Mouse (Mus musculus) embryonic facial prominence, embryonic 13.5 days (tissue): ENCODE data around the gene Map3k5. TPM values are rescaled to one million over a fixed set of nuclear protein-coding genes. Genes with fewer than 3 reads are reported as not detected.
A peak's percentile ranks its signal among the peaks of the same experiment; 100 is the strongest.

Source experiments
- ATAC-seq: fragments of 200-750 bp; cut with Nextera tagmentation; 2 replicates; pipeline ENCODE4 v1.8.0; 2017; ENCODE audit warnings: low read depth; ENCODE audit not compliant: insufficient number of reproducible peaks, insufficient read depth, low FRiP score, low TSS enrichment
- H3K27ac ChIP-seq: fragments of 300-500 bp; sonication (generic); 2 replicates; pipeline ENCODE4 v1.5.1; 2015; ENCODE audit warnings: moderate library complexity, mild to moderate bottlenecking, inconsistent platforms
- H3K27me3 ChIP-seq: fragments of 300-500 bp; sonication (generic); 2 replicates; pipeline ENCODE4 v1.6.1; 2015; ENCODE audit warnings: mild to moderate bottlenecking, inconsistent platforms
- H3K36me3 ChIP-seq: fragments of 300-500 bp; sonication (generic); 2 replicates; pipeline ENCODE4 v1.6.1; 2015; ENCODE audit warnings: mild to moderate bottlenecking, inconsistent platforms
- H3K4me1 ChIP-seq: fragments of 300-500 bp; sonication (generic); 2 replicates; pipeline ENCODE4 v1.6.1; 2015; ENCODE audit warnings: inconsistent platforms
- H3K4me2 ChIP-seq: fragments of 300-500 bp; sonication (generic); 2 replicates; pipeline ENCODE4 v1.6.1; 2015; ENCODE audit warnings: moderate library complexity, mild to moderate bottlenecking, inconsistent platforms
- H3K4me3 ChIP-seq: fragments of 300-500 bp; sonication (generic); 2 replicates; pipeline ENCODE4 v1.5.1; 2015; ENCODE audit warnings: mild to moderate bottlenecking, inconsistent platforms
- H3K9ac ChIP-seq: fragments of 300-500 bp; sonication (generic); 2 replicates; pipeline ENCODE4 v1.6.1; 2015; ENCODE audit warnings: mild to moderate bottlenecking, inconsistent platforms
- H3K9me3 ChIP-seq: fragments of 300-500 bp; sonication (generic); 2 replicates; pipeline ENCODE4 v1.6.1; 2016; ENCODE audit warnings: inconsistent platforms
- WGBS: fragments of 180-500 bp; shearing (Covaris S2); methylation state at CpG from one replicate; pipeline ENCODE4 v1.1.7; 2015; ENCODE audit warnings: mixed read lengths; 5-methylcytosine and 5-hydroxymethylcytosine counted together
- polyA plus RNA-seq: library from polyadenylated mRNA; unstranded; fragments of >200 nt; fragmentation: Nextera tagmentation; extraction: Ambion mirVana; gene quantifications from 2 replicates; pipeline ENCODE4 v1.2.1, GENCODE M21; 2015

Gene Map3k5
- polyA plus RNA-seq, 1 experiment from 2014 or later: 2.0 TPM

- WGBS: 87% methylated on average over 12 of the region's 12 CpGs
- Histone ChIP-seq H3K9me3 (no peaks in the 10 kb centered on the region), H3K4me1 (no peaks in the 10 kb centered on the region), H3K4me3 (no peak overlapping the region), H3K27me3 (no peaks in the 10 kb centered on the region), H3K9ac (no peak overlapping the region), H3K27ac (no peak overlapping the region), H3K4me2 (no peak overlapping the region), H3K36me3 (peaks cover 9% of the 10 kb centered on the region; the same call in 1 of the 2 replicates)
- no peak for ATAC-seq
Measured at GRCm38 (mm10) chr10:20132933-20133652, 198.8 kb downstream of the Map3k5 start.

- Histone ChIP-seq H3K27me3 (no peaks in the 10 kb centered on the region), H3K4me2 (no peak overlapping the region), H3K9ac (no peak overlapping the region), H3K27ac (no peak overlapping the region), H3K4me3 (no peak overlapping the region), H3K4me1 (no peaks in the 10 kb centered on the region), H3K36me3 (peaks cover 9% of the 10 kb centered on the region; the same call in 1 of the 2 replicates), H3K9me3 (no peaks in the 10 kb centered on the region)
- ATAC-seq: no peak
- WGBS: 75% methylated on average over 15 of the region's 15 CpGs
Measured at GRCm38 (mm10) chr10:20135350-20136058, 201.2 kb downstream of the Map3k5 start.

GRCm38 (mm10) chr10:20136505-20136904, 202.2 kb downstream of the Map3k5 start:
- WGBS: 85% methylated on average over 1 of the region's 1 CpGs
- no peak overlapping the region for H3K4me3 ChIP-seq
- no peaks in the 10 kb centered on the region for H3K4me1 ChIP-seq
- peaks cover 9% of the 10 kb centered on the region; the same call in 1 of the 2 replicates for H3K36me3 ChIP-seq
- no peak overlapping the region for H3K4me2 ChIP-seq
- ATAC-seq: no peak
- no peak overlapping the region for H3K27ac ChIP-seq
- no peak overlapping the region for H3K9ac ChIP-seq
- H3K27me3 ChIP-seq: no peaks in the 10 kb centered on the region
- no peaks in the 10 kb centered on the region for H3K9me3 ChIP-seq

- no peaks in the 10 kb centered on the region for H3K36me3 ChIP-seq
- H3K4me3 ChIP-seq: no peak overlapping the region
- ATAC-seq: no peak
- H3K4me2 ChIP-seq: no peak overlapping the region
- no peaks in the 10 kb centered on the region for H3K4me1 ChIP-seq
- no peaks in the 10 kb centered on the region for H3K9me3 ChIP-seq
- H3K27me3 ChIP-seq: 0 out of 2 replicates have a peak, but pooled peaks cover 1% of the 10 kb centered on the region
- WGBS: 75% methylated on average over 17 of the region's 17 CpGs
- no peak overlapping the region for H3K9ac ChIP-seq
- no peak overlapping the region for H3K27ac ChIP-seq
Measured at GRCm38 (mm10) chr10:20141376-20141775, 207.1 kb downstream of the Map3k5 start.

- H3K4me2 ChIP-seq: peak within 1 kb of the TSS; percentile 95
- peak within 1 kb of the TSS; percentile 77 for H3K9ac ChIP-seq
- peak within 1 kb of the TSS; percentile 73 for H3K4me3 ChIP-seq
- H3K9me3 ChIP-seq: no peaks in the 10 kb centered on the region
- 4% methylated on average over 51 of the region's 51 CpGs for WGBS
- H3K36me3 ChIP-seq: no peaks in the 10 kb centered on the region
- peaks cover 9% of the 10 kb centered on the region; the same call in 1 of the 2 replicates for H3K4me1 ChIP-seq
- H3K27ac ChIP-seq: peak within 1 kb of the TSS; percentile 44; the same call in 1 of the 2 replicates
- no peak; the same call in 1 of the 2 replicates for ATAC-seq
- H3K27me3 ChIP-seq: peaks cover 47% of the 10 kb centered on the region
Measured at GRCm38 (mm10) chr10:20148130-20148772, 214.0 kb downstream of the Map3k5 start, which contains the start of gene Map7. Gene Map7 (plus strand): TSS chr10:20148471.

- ATAC-seq: peak; percentile 79
- peak overlapping the region; percentile 77 for H3K9ac ChIP-seq
- H3K27me3 ChIP-seq: peaks cover 47% of the 10 kb centered on the region
- WGBS: under 1% methylated on average over 36 of the region's 58 CpGs
- H3K27ac ChIP-seq: no peak overlapping the region
- peaks cover 9% of the 10 kb centered on the region; the same call in 1 of the 2 replicates for H3K4me1 ChIP-seq
- H3K36me3 ChIP-seq: no peaks in the 10 kb centered on the region
- H3K9me3 ChIP-seq: no peaks in the 10 kb centered on the region
- H3K4me3 ChIP-seq: peak overlapping the region; percentile 73
- peak overlapping the region; percentile 95 for H3K4me2 ChIP-seq
Measured at GRCm38 (mm10) chr10:20148773-20149120, 214.5 kb downstream of the Map3k5 start.

- H3K4me2 ChIP-seq: peak overlapping the region; percentile 95
- ATAC-seq: peak; percentile 59; the same call in 1 of the 2 replicates
- peaks cover 47% of the 10 kb centered on the region for H3K27me3 ChIP-seq
- no peaks in the 10 kb centered on the region for H3K9me3 ChIP-seq
- H3K9ac ChIP-seq: peak overlapping the region; percentile 77
- 1% methylated on average over 57 of the region's 74 CpGs for WGBS
- H3K4me3 ChIP-seq: peak overlapping the region; percentile 73
- no peaks in the 10 kb centered on the region for H3K36me3 ChIP-seq
- H3K27ac ChIP-seq: peak overlapping the region; percentile 44; the same call in 1 of the 2 replicates
- H3K4me1 ChIP-seq: peaks cover 9% of the 10 kb centered on the region; the same call in 1 of the 2 replicates
Measured at GRCm38 (mm10) chr10:20149121-20149834, 215.0 kb downstream of the Map3k5 start.

GRCm38 (mm10) chr10:20149835-20150355, 215.6 kb downstream of the Map3k5 start:
- peak overlapping the region; percentile 77 for H3K9ac ChIP-seq
- H3K27me3 ChIP-seq: peaks cover 47% of the 10 kb centered on the region
- peak overlapping the region; percentile 73 for H3K4me3 ChIP-seq
- H3K4me2 ChIP-seq: peak overlapping the region; percentile 95
- no peaks in the 10 kb centered on the region for H3K9me3 ChIP-seq
- no peak for ATAC-seq
- no peak overlapping the region for H3K27ac ChIP-seq
- no peaks in the 10 kb centered on the region for H3K36me3 ChIP-seq
- WGBS: 4% methylated on average over 13 of the region's 13 CpGs
- H3K4me1 ChIP-seq: peaks cover 9% of the 10 kb centered on the region; the same call in 1 of the 2 replicates

GRCm38 (mm10) chr10:20152131-20152530, 217.9 kb downstream of the Map3k5 start:
- peaks cover 38% of the 10 kb centered on the region for H3K27me3 ChIP-seq
- no peak overlapping the region for H3K27ac ChIP-seq
- WGBS: 89% methylated on average over 1 of the region's 1 CpGs
- H3K9me3 ChIP-seq: no peaks in the 10 kb centered on the region
- ATAC-seq: no peak
- no peak overlapping the region for H3K4me2 ChIP-seq
- H3K4me3 ChIP-seq: no peak overlapping the region
- H3K9ac ChIP-seq: no peak overlapping the region
- H3K4me1 ChIP-seq: peaks cover 9% of the 10 kb centered on the region; the same call in 1 of the 2 replicates
- no peaks in the 10 kb centered on the region for H3K36me3 ChIP-seq

GRCm38 (mm10) chr10:20153507-20153906, 219.2 kb downstream of the Map3k5 start:
- H3K27ac ChIP-seq: no peak overlapping the region
- WGBS: 81% methylated on average over 2 of the region's 2 CpGs
- H3K36me3 ChIP-seq: no peaks in the 10 kb centered on the region
- H3K4me1 ChIP-seq: peaks cover 6% of the 10 kb centered on the region; the same call in 1 of the 2 replicates
- no peaks in the 10 kb centered on the region for H3K9me3 ChIP-seq
- H3K4me3 ChIP-seq: no peak overlapping the region
- ATAC-seq: no peak
- H3K4me2 ChIP-seq: no peak overlapping the region
- peaks cover 24% of the 10 kb centered on the region for H3K27me3 ChIP-seq
- no peak overlapping the region for H3K9ac ChIP-seq

GRCm38 (mm10) chr10:20155401-20155800, 221.1 kb downstream of the Map3k5 start:
- no peak overlapping the region for H3K4me3 ChIP-seq
- ATAC-seq: no peak
- no peaks in the 10 kb centered on the region for H3K36me3 ChIP-seq
- no peak overlapping the region for H3K9ac ChIP-seq
- no peaks in the 10 kb centered on the region for H3K4me1 ChIP-seq
- H3K27me3 ChIP-seq: peaks cover 5% of the 10 kb centered on the region
- H3K4me2 ChIP-seq: no peak overlapping the region
- no peaks in the 10 kb centered on the region for H3K9me3 ChIP-seq
- no peak overlapping the region for H3K27ac ChIP-seq
- 70% methylated on average over 7 of the region's 7 CpGs for WGBS
